Mouse (Mus musculus) myocyte (in vitro differentiated cells): ENCODE measurements around the gene Bzw2.

Experiments used
- E2F4 ChIP-seq: IDR thresholded peaks from one replicate; pipeline ENCODE4 v1.6.1; 2011; ENCODE audit warnings: mild to moderate bottlenecking, control low read depth, moderate library complexity; ENCODE audit not compliant: insufficient read depth
- MAX ChIP-seq: IDR thresholded peaks from one replicate; pipeline ENCODE4 v1.6.1; 2011; ENCODE audit warnings: low read depth, mild to moderate bottlenecking, control low read depth
- MYOD1 ChIP-seq, 3 experiments: IDR thresholded peaks; one replicate each; pipeline ENCODE4 v1.6.1; 2011; ENCODE audit warnings: control low read depth in 2 of 3, low read depth in 2 of 3, mild to moderate bottlenecking in 2 of 3, moderate library complexity in 1 of 3; ENCODE audit not compliant: insufficient read length in 2 of 3, control insufficient read depth in 1 of 3
- MYOG ChIP-seq, 3 experiments: IDR thresholded peaks; one replicate each; pipeline ENCODE4 v1.6.1; 2011; ENCODE audit warnings: control low read depth in 2 of 3, low read depth in 2 of 3, mild to moderate bottlenecking in 2 of 3; ENCODE audit not compliant: insufficient read length in 2 of 3, control insufficient read depth in 1 of 3, insufficient read depth in 1 of 3
- POLR2A ChIP-seq: IDR thresholded peaks from one replicate; pipeline ENCODE4 v1.6.1; 2011; ENCODE audit warnings: low read depth, mild to moderate bottlenecking, control low read depth, moderate library complexity; ENCODE audit not compliant: insufficient read length
- POLR2AphosphoS2 ChIP-seq: IDR thresholded peaks from one replicate; pipeline ENCODE4 v1.6.1; 2011; ENCODE audit warnings: low read depth, control low read depth; ENCODE audit not compliant: insufficient read length
- SRF ChIP-seq: IDR thresholded peaks from one replicate; pipeline ENCODE4 v1.6.1; 2011; ENCODE audit warnings: low read depth; ENCODE audit not compliant: control insufficient read depth, insufficient read length
- TCF12 ChIP-seq: IDR thresholded peaks from one replicate; pipeline ENCODE4 v1.6.1; 2011; ENCODE audit warnings: mild to moderate bottlenecking, control low read depth; ENCODE audit not compliant: poor library complexity, insufficient read depth, severe bottlenecking
- TCF3 ChIP-seq: IDR thresholded peaks from one replicate; pipeline ENCODE4 v1.6.1; 2011; ENCODE audit warnings: low read depth, control low read depth; ENCODE audit not compliant: insufficient read length
- USF1 ChIP-seq: IDR thresholded peaks from one replicate; pipeline ENCODE4 v1.6.1; 2011; ENCODE audit warnings: low read depth, mild to moderate bottlenecking, control low read depth, moderate library complexity

GRCm38 (mm10) chr12:36103592-36103910, 54.3 kb downstream of the Bzw2 start:
- TF ChIP-seq MAX = no peak
- no peak for TF ChIP-seq TCF3
- no peak for TF ChIP-seq POLR2A
- no peak for TF ChIP-seq MYOG (IDR thresholded peaks at IDR 0.05; ENCODE audit: control insufficient read depth in 1 of 3, insufficient read depth in 1 of 3, insufficient read length in 2 of 3, low read depth in 2 of 3)
- no peak for TF ChIP-seq POLR2AphosphoS2
- no peak for TF ChIP-seq USF1
- no peak for TF ChIP-seq MYOD1 (IDR thresholded peaks at IDR 0.05; ENCODE audit: control insufficient read depth in 1 of 3, insufficient read length in 2 of 3, low read depth in 2 of 3)
- TF ChIP-seq TCF12 = no peak
- TF ChIP-seq E2F4 = no peak
- no peak for TF ChIP-seq SRF
